Mouse (Mus musculus) ES-E14 (cell line): ENCODE results near the gene Camk2b.

Experiments
- CHD2 ChIP-seq: IDR thresholded peaks from 2 replicates; pipeline ENCODE4 v1.6.1; 2014; ENCODE audit warnings: mild to moderate bottlenecking, low read depth, low read length, inconsistent platforms
- HCFC1 ChIP-seq: IDR thresholded peaks from 2 replicates; pipeline ENCODE4 v1.6.1; 2012; ENCODE audit warnings: low read length, inconsistent platforms, borderline replicate concordance; ENCODE audit not compliant: insufficient read depth
- MAFK ChIP-seq: IDR thresholded peaks from 2 replicates; pipeline ENCODE4 v1.6.1; 2014; ENCODE audit warnings: mild to moderate bottlenecking, low read depth, low read length, inconsistent platforms; ENCODE audit not compliant: insufficient read depth
- ZNF384 ChIP-seq: IDR thresholded peaks from 2 replicates; pipeline ENCODE4 v1.6.1; 2012; ENCODE audit warnings: low read depth, low read length, inconsistent platforms

DNA sequence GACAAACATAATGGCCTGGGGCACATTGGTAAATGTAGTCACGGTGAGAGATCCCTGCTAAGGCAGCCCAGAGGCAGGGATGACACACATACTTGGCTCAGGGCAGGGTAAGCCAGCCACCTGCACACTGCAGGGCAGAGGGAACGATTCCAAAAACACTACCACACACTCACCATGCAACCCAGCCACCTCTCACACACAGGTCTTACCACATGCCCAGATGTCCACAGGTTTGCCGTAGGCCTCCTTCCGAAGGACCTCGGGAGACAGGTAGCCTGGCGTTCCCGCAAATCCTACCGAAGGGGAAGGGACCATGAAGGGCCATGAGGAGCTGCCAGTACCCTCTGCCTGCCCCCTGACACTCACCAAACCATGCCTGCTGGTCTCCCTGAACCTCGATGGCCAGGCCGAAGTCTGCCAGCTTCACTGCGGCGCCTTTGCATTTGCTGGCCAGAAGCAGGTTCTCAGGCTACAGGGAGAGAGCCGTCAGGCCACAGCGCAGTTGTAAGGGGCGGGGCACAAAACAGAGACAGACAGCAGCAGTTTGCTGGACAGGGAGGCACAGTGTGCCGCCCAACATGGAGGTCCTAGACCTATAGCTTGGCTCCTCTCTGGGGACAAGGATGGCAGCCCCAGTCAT, 76.1 kb downstream of the Camk2b start:
- no peak for TF ChIP-seq HCFC1
- TF ChIP-seq CHD2, result no peak
- TF ChIP-seq ZNF384, result no peak
- TF ChIP-seq MAFK, result no peak
